Mouse (Mus musculus) embryo, embryonic 11.5 days (tissue): ENCODE data around the gene Gstt1.
"Not testable (repeated sequence)": the region's sequence is repeated elsewhere in the genome, so short reads cannot be mapped to it uniquely, and the experiment has no call there.

Source experiments
- DNase-seq: peaks from one replicate; pipeline ENCODE4 v3.0.0-alpha.2; 2012; ENCODE audit warnings: low read depth, low spot score

Gene Gstt1

DNA sequence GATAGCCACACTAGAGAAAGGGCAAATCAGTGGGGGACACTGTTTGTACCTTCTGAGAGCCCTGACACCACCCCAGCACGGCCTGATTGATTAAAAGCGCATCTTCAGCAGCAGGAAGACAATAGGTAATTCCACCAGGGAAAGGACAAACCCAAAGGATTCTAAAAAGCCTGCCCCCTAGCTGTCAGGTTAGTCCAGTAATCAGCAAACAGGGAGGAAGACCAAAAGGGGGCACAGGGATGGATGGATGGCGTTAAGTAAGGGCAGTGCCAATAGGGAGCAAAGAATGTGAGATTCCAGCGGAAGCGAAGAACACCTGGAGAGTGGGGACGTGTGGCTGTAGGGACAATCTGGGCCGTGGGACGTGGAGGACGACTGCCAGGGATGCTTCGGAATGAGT, 20.3 kb upstream of the Gstt1 start:
- no peak for DNase-seq

DNA sequence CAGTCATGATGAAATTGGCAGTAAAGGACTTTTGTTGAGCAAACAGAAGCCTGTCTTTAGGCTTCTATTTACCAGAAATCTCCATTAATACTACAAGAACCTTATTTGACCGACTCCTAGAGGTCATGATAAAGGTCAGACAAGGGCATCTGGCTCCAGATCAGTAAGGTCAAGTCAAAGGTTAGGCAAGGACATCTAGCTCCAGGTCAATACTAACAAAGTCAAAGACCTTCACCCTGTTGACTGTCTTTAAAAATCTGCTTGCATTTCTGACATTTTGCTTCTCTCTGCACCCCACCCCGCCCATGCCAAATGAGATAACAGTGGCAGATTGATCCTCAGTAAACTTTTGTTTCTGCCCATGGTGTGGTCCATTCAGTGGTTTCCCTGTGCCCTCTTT, 5.8 kb upstream of the Gstt1 start:
- DNase-seq, result no peak

DNA sequence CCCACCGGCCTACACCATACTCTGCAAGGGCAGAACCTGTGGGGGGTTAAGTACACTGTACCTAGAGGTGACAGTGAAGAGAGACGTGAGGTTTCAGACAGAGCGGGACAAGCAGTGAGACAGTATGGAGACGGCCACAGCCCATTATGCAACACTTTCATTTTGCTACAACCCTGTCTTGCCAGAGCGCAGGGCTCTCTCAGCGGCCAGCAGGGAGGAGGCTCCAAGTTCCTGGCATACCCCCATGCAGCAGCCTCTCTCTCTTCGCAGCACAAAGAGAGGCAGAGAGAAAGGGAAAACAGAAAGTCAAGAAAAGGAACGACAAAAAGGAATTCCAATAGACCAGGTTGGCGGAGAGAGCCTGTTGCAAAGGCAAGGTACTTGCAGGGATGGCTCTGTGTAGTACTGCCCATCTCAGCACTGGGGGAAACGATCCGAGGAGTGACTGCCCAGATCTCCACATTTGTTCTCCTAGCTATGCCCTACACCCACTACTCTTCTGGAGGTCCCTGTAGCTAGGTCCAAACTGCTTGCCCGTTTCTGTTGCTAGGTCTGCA, 687 bp downstream of the Gstt1 start:
- DNase-seq, result no peak

- DNase-seq, result no peak
Measured at GRCm38 (mm10) chr10:75796731-75797516, 1.5 kb downstream of the Gstt1 start.

- no peak for DNase-seq
Measured at GRCm38 (mm10) chr10:75794880-75795279, 3.5 kb downstream of the Gstt1 start.

DNA sequence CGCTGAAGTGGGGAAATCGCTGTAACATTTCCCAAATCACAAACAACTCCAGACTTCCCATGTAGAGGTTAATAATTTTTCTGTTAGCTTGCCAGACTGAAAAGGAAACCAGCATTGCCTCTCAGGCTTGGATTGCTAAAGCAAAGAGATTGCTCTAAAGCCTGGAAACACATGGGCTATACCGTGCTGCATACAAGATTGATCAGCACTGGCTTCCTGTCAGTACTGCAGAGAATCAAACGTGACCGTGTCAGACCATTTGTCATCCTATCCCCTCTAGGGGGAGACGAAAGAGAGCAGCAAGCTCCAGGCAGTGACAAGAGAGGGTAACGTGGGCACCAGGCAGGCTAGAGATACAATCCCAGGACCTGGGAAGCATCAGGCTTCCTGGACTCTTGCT, 7.6 kb downstream of the Gstt1 start:
- DNase-seq, result no peak

GRCm38 (mm10) chr10:75789841-75790240, 8.5 kb downstream of the Gstt1 start:
- DNase-seq, result no peak

GRCm38 (mm10) chr10:75789081-75789735, 9.2 kb downstream of the Gstt1 start:
- DNase-seq, result no peak

GRCm38 (mm10) chr10:75788277-75788676, 10.1 kb downstream of the Gstt1 start:
- DNase-seq, result no peak

DNA sequence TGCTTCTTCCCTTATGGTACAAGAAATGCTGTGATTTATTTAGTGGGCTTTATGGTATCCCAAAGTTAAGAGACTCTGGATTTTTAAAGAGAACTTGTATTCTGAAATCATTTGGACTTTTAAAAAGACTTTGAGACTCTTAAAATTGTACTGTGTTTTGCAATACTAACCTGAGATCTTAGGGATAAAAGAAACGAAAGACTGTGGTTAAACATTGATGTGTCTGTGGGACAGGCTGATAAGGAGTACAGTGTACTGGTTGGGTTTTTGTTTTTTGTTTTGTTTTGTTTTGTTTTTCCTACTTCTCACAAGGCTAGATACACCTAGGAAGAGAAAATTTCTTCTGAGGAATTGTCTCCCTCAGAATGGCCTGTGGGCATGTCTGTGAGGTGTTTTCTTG, 12.9 kb downstream of the Gstt1 start:
- DNase-seq, result no peak

- no peak for DNase-seq
Measured at GRCm38 (mm10) chr10:75780769-75781578, 17.4 kb downstream of the Gstt1 start, which contains the start of the genes Gm20441 and Gstt3. Gm20441 (minus strand) TSS chr10:75780954. Gstt3 (minus strand) TSS chr10:75781414.

DNA sequence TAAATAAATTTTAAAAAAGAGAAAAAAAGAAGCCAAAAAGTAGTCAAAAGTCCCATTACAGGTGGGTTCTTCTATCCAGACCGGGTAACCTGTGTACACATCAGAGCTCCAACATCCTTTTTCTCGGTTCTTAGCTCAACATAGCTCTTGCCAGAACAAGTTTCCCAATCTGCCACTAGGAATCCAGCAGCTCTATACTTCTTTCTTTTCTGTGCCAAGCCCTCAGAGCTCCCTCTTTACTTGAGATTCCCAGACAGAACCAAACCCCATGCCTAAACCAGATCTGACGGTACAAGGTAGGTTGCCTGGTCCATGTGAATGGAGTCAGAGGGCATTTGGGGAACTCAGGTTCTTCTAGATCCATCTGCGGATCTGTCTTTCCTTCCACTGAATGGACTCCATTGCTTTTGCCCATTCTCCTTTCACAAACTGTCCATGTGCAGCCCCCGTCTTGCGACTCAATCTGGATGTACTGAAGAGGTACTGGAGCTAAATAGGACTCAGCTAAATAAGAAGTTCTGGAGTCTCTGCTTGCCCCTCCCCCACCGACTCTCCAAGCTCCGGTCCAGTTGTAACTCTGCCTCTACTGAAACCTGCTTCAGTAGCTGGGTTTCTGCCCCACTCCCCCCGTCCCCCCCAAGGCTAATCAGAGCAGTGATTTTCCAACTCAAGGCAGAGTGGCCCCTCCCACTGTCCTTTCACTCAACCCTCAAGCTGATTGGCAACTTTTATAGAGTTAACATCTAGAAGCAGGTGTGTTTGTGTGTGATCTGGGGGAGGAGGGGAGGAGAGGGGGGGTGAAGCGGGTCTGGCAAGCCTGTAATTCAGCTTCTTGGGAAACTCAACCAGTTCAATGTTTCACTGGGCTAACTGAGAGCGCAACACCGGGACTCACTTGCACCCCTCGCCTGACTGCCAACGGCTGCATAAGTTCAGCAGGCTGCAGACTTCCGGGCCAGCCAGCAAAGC, 18.9 kb downstream of the Gstt1 start:
- no peak for DNase-seq

DNA sequence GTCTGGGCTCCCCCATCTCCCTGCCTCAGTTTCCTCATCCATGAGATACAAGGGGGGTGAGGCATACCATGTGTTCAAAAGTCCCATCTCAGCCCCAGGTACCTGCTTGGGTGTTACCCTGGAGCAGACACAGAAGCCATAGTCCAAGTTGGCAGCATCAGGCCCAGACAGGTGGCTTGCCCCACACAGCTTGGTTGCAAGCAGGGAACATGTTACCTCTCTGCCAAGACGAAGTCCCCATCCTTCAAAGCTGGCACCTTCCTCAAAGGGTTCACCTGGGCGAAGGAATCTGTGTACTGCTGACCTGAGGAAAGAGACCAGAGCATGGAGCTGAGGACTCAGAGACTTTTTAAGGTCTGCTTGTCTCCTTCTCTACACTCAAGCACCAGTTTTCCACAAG, 20.5 kb downstream of the Gstt1 start:
- no peak for DNase-seq

DNA sequence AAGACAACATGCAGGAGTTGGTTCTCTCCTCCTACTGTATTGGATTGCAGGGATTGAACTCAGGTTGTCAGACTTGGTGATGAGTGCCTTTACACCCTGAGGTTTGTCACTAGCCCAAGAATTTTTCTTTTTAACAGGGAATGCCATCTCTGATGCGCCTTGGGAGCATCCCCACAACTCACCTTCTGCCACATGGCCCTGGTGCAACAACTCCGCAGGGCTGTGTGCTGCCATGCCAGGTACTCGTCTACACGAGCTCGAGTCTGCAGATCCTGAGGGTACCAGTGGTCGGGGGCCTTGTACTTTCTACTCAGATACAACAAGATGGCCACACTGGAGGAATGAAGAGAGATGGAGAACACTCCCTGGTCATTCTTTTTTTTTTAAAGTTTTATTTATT, 21.8 kb downstream of the Gstt1 start:
- DNase-seq, result no peak

GRCm38 (mm10) chr10:75774587-75774986, 23.8 kb downstream of the Gstt1 start:
- DNase-seq, result no peak

DNA sequence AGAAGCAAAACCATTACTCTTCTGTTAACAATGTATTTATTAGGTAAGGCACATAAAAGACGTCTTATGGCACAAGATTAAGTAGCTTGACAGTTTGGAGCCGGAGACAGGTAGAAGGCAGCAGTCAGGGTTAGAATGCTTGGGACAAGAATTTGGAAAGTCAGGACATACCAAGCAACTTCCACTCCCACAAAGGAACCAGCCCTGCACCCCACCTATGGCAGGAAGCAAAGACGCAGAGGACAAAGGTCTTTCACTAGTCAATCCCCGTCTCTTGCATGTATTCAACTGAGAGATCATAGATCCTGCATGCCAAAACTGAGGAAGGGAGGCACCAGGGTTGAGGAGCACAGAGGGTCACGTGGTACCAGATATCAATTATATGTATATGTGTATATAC, 24.3 kb downstream of the Gstt1 start:
- no peak for DNase-seq

GRCm38 (mm10) chr10:75772795-75773664, 25.4 kb downstream of the Gstt1 start, which contains the start of gene Ddt:
Ddt (minus strand) TSS chr10:75773414.
- DNase-seq, result peak; percentile 81

- not testable (repeated sequence) for DNase-seq
Measured at GRCm38 (mm10) chr10:75767756-75768155, 30.6 kb downstream of the Gstt1 start.

GRCm38 (mm10) chr10:75766856-75767255, 31.5 kb downstream of the Gstt1 start:
- no peak for DNase-seq
